Mouse (Mus musculus): ENCODE measurements around the gene Zfp800. TPM values are rescaled to one million over a fixed set of nuclear protein-coding genes. Genes with fewer than 3 reads are reported as not detected.

Zfp800 gene
- polyA plus RNA-seq, 1 experiment: 8.5 TPM

- no peaks in the 10 kb centered on the region for H3K27me3 ChIP-seq (ENCODE audit: control insufficient read depth, insufficient read depth, low read length)
- no peak for DNase-seq
- TF ChIP-seq CTCF (IDR thresholded peaks at IDR 0.05; ENCODE audit: borderline replicate concordance, control insufficient read depth, extremely low read depth, insufficient read depth, low read length, poor library complexity) (no peak), POLR2A (IDR thresholded peaks at IDR 0.05; ENCODE audit: control insufficient read depth, extremely low read depth, insufficient read depth, low read length, poor library complexity) (no peak)
- peak overlapping the region; percentile 48 for H3K4me3 ChIP-seq (ENCODE audit: control insufficient read depth, insufficient read depth, low read length)
- no peaks in the 10 kb centered on the region for H3K4me1 ChIP-seq (replicated peaks; ENCODE audit: control insufficient read depth, insufficient read depth, low read length)
- H3K27ac ChIP-seq (ENCODE audit: control insufficient read depth, insufficient read depth, low read length): no peak overlapping the region
- no peaks in the 10 kb centered on the region for H3K36me3 ChIP-seq (ENCODE audit: control insufficient read depth, insufficient read depth, low read length)
- 77% methylated on average over 13 of the region's 13 CpGs for WGBS
Measured at GRCm38 (mm10) chr6:28214658-28215267, 183.0 kb downstream of the Zfp800 start.

GRCm38 (mm10) chr6:28203454-28203853 lies 194.4 kb downstream of the Zfp800 start:
- 62% methylated on average over 4 of the region's 4 CpGs for WGBS
- no peak overlapping the region for H3K4me3 ChIP-seq (ENCODE audit: control insufficient read depth, insufficient read depth, low read length)
- H3K27me3 ChIP-seq (ENCODE audit: control insufficient read depth, insufficient read depth, low read length): no peaks in the 10 kb centered on the region
- H3K36me3 ChIP-seq (ENCODE audit: control insufficient read depth, insufficient read depth, low read length): no peaks in the 10 kb centered on the region
- DNase-seq: no peak
- TF ChIP-seq CTCF (IDR thresholded peaks at IDR 0.05; ENCODE audit: borderline replicate concordance, control insufficient read depth, extremely low read depth, insufficient read depth, low read length, poor library complexity) (no peak), POLR2A (IDR thresholded peaks at IDR 0.05; ENCODE audit: control insufficient read depth, extremely low read depth, insufficient read depth, low read length, poor library complexity) (no peak)
- H3K27ac ChIP-seq (ENCODE audit: control insufficient read depth, insufficient read depth, low read length): no peak overlapping the region
- no peaks in the 10 kb centered on the region for H3K4me1 ChIP-seq (replicated peaks; ENCODE audit: control insufficient read depth, insufficient read depth, low read length)

- no peaks in the 10 kb centered on the region for H3K4me1 ChIP-seq (replicated peaks; ENCODE audit: control insufficient read depth, insufficient read depth, low read length)
- WGBS: 79% methylated on average over 6 of the region's 6 CpGs
Measured at GRCm38 (mm10) chr6:28202833-28203232, 195.0 kb downstream of the Zfp800 start.

GRCm38 (mm10) chr6:28193901-28194300 lies 203.9 kb downstream of the Zfp800 start:
- Histone ChIP-seq H3K27me3 (ENCODE audit: control insufficient read depth, insufficient read depth, low read length) (no peaks in the 10 kb centered on the region), H3K4me3 (ENCODE audit: control insufficient read depth, insufficient read depth, low read length) (no peak overlapping the region), H3K36me3 (ENCODE audit: control insufficient read depth, insufficient read depth, low read length) (no peaks in the 10 kb centered on the region), H3K27ac (ENCODE audit: control insufficient read depth, insufficient read depth, low read length) (no peak overlapping the region), H3K4me1 (replicated peaks; ENCODE audit: control insufficient read depth, insufficient read depth, low read length) (no peaks in the 10 kb centered on the region)
- 68% methylated on average over 2 of the region's 2 CpGs for WGBS
- no peak for TF ChIP-seq POLR2A (IDR thresholded peaks at IDR 0.05; ENCODE audit: control insufficient read depth, extremely low read depth, insufficient read depth, low read length, poor library complexity)
- TF ChIP-seq CTCF (IDR thresholded peaks at IDR 0.05; ENCODE audit: borderline replicate concordance, control insufficient read depth, extremely low read depth, insufficient read depth, low read length, poor library complexity): no peak
- DNase-seq: no peak

More at GRCm38 (mm10) chr6:28202833-28203232, 195.0 kb downstream of the Zfp800 start:
- Histone ChIP-seq H3K27ac (ENCODE audit: control insufficient read depth, insufficient read depth, low read length) (no peak overlapping the region), H3K36me3 (ENCODE audit: control insufficient read depth, insufficient read depth, low read length) (no peaks in the 10 kb centered on the region), H3K27me3 (ENCODE audit: control insufficient read depth, insufficient read depth, low read length) (no peaks in the 10 kb centered on the region), H3K4me3 (ENCODE audit: control insufficient read depth, insufficient read depth, low read length) (no peak overlapping the region)
- DNase-seq: no peak
- no peak for TF ChIP-seq POLR2A (IDR thresholded peaks at IDR 0.05; ENCODE audit: control insufficient read depth, extremely low read depth, insufficient read depth, low read length, poor library complexity)
- no peak for TF ChIP-seq CTCF (IDR thresholded peaks at IDR 0.05; ENCODE audit: borderline replicate concordance, control insufficient read depth, extremely low read depth, insufficient read depth, low read length, poor library complexity)

GRCm38 (mm10) chr6:28191935-28192334 lies 205.9 kb downstream of the Zfp800 start:
- H3K36me3 ChIP-seq (ENCODE audit: control insufficient read depth, insufficient read depth, low read length): no peaks in the 10 kb centered on the region
- TF ChIP-seq POLR2A (IDR thresholded peaks at IDR 0.05; ENCODE audit: control insufficient read depth, extremely low read depth, insufficient read depth, low read length, poor library complexity) (no peak), CTCF (IDR thresholded peaks at IDR 0.05; ENCODE audit: borderline replicate concordance, control insufficient read depth, extremely low read depth, insufficient read depth, low read length, poor library complexity) (no peak)
- WGBS: 95% methylated on average over 2 of the region's 2 CpGs
- H3K4me3 ChIP-seq (ENCODE audit: control insufficient read depth, insufficient read depth, low read length): no peak overlapping the region
- no peaks in the 10 kb centered on the region for H3K4me1 ChIP-seq (replicated peaks; ENCODE audit: control insufficient read depth, insufficient read depth, low read length)
- no peak overlapping the region for H3K27ac ChIP-seq (ENCODE audit: control insufficient read depth, insufficient read depth, low read length)
- DNase-seq: no peak
- H3K27me3 ChIP-seq (ENCODE audit: control insufficient read depth, insufficient read depth, low read length): no peaks in the 10 kb centered on the region

Other genes starting within 250 kb of the Zfp800 start
- 595 and 682 TPM in 2 replicates for gene Arf5, start 25.6 kb upstream of the Zfp800 start, polyA plus RNA-seq (2012; rRNA removed)
- 0.19 TPM in 1 of 2 replicates, not detected in the other for gene Fscn3, start 29.8 kb upstream of the Zfp800 start, polyA plus RNA-seq (2012; rRNA removed)
- 9.3 and 10.6 TPM in 2 replicates for gene Gcc1, start 30.4 kb upstream of the Zfp800 start, polyA plus RNA-seq (2012; rRNA removed)
- not detected in 2 replicates for gene Pax4, start 51.3 kb upstream of the Zfp800 start, polyA plus RNA-seq (2012; rRNA removed)
- gene Snd1, start 77.1 kb upstream of the Zfp800 start, polyA plus RNA-seq (2012; rRNA removed): 79.3 and 82.0 TPM in 2 replicates